Mouse (Mus musculus): ENCODE data around the gene Rpl38.

Gene Rpl38

DNA sequence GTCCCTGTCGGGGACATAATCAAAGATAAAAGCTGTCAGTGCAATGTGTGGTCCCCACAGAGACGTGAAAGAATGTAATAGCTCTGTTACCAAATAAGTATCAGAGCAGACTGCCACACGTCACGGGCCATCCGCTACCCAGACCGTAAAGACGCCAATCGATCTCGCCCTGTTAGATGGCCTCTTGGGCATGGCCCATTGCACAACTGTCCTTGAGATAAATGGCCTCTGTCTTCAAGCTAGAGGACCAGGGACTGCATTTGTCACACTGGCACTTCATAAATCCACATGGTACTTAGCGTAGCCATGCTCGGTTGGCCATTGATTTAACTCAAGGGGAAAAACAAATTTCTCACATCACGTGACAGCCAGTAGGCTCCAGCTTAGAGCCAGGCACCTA is 43.5 kb downstream of the Rpl38 start:
- no peak for DNase-seq

DNA sequence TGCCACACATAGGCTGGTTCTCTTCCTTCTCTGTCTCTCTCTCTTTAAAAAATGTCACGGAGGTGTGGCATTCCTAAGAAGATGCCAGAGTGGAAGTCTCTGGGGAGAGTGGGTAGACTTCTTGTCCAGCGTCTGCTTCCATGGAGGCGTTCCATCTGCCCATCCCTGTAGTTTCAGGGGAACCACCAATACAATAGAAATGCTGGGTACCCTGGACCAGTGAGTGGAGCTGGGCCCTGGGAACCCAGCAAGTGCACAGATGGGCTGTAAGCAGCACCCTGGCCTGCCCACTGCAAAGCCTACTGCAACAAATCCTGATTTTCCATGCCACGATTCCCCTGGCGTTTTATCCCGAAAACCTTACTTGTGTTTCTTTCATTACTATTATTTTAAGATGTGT is 46.2 kb downstream of the Rpl38 start:
- no peak for DNase-seq

DNA sequence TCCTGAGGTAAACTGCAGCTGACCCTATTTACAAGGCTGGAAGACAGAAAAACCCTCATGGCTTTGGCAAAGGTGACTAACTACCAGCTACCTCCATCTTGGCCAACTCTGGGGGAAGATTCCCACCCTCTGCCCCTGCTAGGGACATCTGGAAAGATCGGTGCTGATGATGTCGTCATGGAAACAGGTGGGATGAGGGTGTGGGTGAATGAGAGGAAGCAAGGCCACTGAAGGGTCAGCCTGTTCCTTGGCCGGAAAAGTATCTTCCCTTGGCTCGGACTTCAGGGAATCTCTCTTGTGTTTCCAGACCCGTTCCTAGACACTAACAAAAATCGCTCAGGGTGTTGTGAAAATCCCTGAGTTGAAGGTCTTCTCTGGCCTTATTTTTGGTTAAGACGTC is 47.2 kb downstream of the Rpl38 start:
- DNase-seq, result no peak

DNA sequence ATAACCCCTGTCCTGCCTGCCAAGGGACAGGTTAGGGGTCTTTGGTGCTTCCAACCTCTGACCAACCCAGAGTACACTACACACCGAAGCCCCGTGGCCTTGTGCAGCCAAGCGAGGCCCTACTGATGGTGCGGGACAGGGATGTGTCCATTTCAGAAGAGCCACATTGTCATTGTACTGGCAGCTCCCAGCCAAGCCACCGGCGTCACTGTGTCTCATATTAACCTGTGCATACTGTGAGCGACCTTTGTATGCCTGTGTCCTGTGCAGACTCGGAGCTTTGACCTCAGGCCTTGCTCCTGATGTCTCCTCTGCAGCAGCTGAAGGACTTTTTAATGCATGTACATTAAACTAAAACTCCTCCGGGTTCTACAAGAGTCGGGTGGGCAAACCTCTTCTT is 52.2 kb downstream of the Rpl38 start:
- DNase-seq, result no peak

All from right cerebral cortex, postnatal 4 days (tissue).